Mouse (Mus musculus) neural tube, embryonic 11.5 days (tissue): ENCODE results near the gene Mybph. TPM values are rescaled to one million over a fixed set of nuclear protein-coding genes. Genes with fewer than 3 reads are reported as not detected.

ENCODE experiments used
- ATAC-seq: fragments of 200-750 bp; cut with Nextera tagmentation; 2 replicates; pipeline ENCODE4 v1.8.0; 2017; ENCODE audit warnings: moderate number of reproducible peaks, mild to moderate bottlenecking, moderate TSS enrichment, moderate library complexity; ENCODE audit not compliant: insufficient read depth, low FRiP score, low TSS enrichment
- DNase-seq: peaks from one replicate; pipeline ENCODE4 v3.0.0-alpha.2; 2015; ENCODE audit warnings: low spot score
- H3K27ac ChIP-seq: fragments of 300-500 bp; sonication (generic); 2 replicates; pipeline ENCODE4 v1.5.1; 2014; ENCODE audit warnings: low read depth, mild to moderate bottlenecking, low read length
- H3K27me3 ChIP-seq: fragments of 300-500 bp; sonication (generic); 2 replicates; pipeline ENCODE4 v1.6.1; 2014; ENCODE audit warnings: mild to moderate bottlenecking, low read length, mixed read lengths; ENCODE audit not compliant: control insufficient read depth, insufficient read depth
- H3K36me3 ChIP-seq: fragments of 300-500 bp; sonication (generic); 2 replicates; pipeline ENCODE4 v1.6.1; 2014; ENCODE audit warnings: mild to moderate bottlenecking, low read length, moderate library complexity, mixed read lengths; ENCODE audit not compliant: control insufficient read depth, insufficient read depth
- H3K4me1 ChIP-seq: fragments of 300-500 bp; sonication (generic); 2 replicates; pipeline ENCODE4 v1.6.1; 2014; ENCODE audit warnings: low read length, mixed read lengths; ENCODE audit not compliant: control insufficient read depth, insufficient read depth
- H3K4me2 ChIP-seq: fragments of 300-500 bp; sonication (generic); 2 replicates; pipeline ENCODE4 v1.6.1; 2014; ENCODE audit warnings: low read depth, mild to moderate bottlenecking, moderate library complexity
- H3K4me3 ChIP-seq: fragments of 300-500 bp; sonication (generic); 2 replicates; pipeline ENCODE4 v1.5.1; 2014; ENCODE audit warnings: low read depth, low read length
- H3K9ac ChIP-seq: fragments of 300-500 bp; sonication (generic); 2 replicates; pipeline ENCODE4 v1.6.1; 2014; ENCODE audit warnings: mild to moderate bottlenecking, low read length
- H3K9me3 ChIP-seq: fragments of 300-500 bp; sonication (generic); 2 replicates; pipeline ENCODE4 v1.6.1; 2016; ENCODE audit warnings: low read length; ENCODE audit not compliant: control insufficient read depth
- WGBS: fragments of 180-500 bp; shearing (Covaris S2); extraction: QIAGEN DNeasy Blood & Tissue Kit; methylation state at CpG from one replicate; pipeline ENCODE4 v1.1.7; 2014; 5-methylcytosine and 5-hydroxymethylcytosine counted together
- polyA plus RNA-seq: library from polyadenylated mRNA; unstranded; fragments of >200 nt; fragmentation: Nextera tagmentation; extraction: Ambion mirVana; gene quantifications from 2 replicates; pipeline ENCODE4 v1.2.1, GENCODE M21; 2014

Mybph gene
- polyA plus RNA-seq, 1 experiment from 2014 or later, result 17.7 TPM

DNA sequence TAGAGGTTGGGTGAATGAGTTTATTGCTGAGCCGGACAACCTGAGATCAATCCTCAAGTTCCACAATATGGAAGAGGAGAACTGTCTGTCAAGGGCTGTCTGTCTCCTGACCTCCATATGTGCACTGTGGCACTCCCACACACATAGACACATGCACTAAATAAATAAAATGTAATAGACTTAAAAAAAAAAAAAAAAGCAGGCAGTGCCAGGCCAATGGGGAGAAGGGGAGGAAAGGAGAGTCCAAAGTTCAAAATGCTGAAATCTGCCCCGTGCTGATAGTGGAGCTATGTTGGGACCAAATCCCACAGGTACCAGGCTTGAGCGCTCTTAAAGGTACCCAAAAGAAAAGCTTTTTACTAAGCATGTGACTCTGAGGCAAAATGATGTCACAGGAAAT lies 44.2 kb downstream of the Mybph start:
- peaks cover 4% of the 10 kb centered on the region; the same call in 1 of the 2 replicates for H3K4me1 ChIP-seq
- H3K4me3 ChIP-seq, result no peak overlapping the region
- ATAC-seq, result no peak
- H3K9me3 ChIP-seq, result no peaks in the 10 kb centered on the region
- DNase-seq, result no peak
- H3K27me3 ChIP-seq, result peaks cover 37% of the 10 kb centered on the region
- no peaks in the 10 kb centered on the region for H3K36me3 ChIP-seq
- 89% methylated on average over 3 of the region's 3 CpGs for WGBS
- H3K27ac ChIP-seq, result no peak overlapping the region
- H3K9ac ChIP-seq, result no peak overlapping the region
- no peak overlapping the region for H3K4me2 ChIP-seq

GRCm38 (mm10) chr1:134240701-134241100 lies 47.5 kb downstream of the Mybph start:
- Histone ChIP-seq H3K27me3 (peaks cover 9% of the 10 kb centered on the region), H3K9me3 (no peaks in the 10 kb centered on the region), H3K4me3 (no peak overlapping the region), H3K36me3 (no peaks in the 10 kb centered on the region), H3K27ac (no peak overlapping the region), H3K4me2 (no peak overlapping the region), H3K9ac (no peak overlapping the region), H3K4me1 (no peaks in the 10 kb centered on the region)
- 85% methylated on average over 9 of the region's 9 CpGs for WGBS
- DNase-seq (no peak), ATAC-seq (no peak)

- Histone ChIP-seq H3K9me3 (no peaks in the 10 kb centered on the region), H3K27me3 (peaks cover 3% of the 10 kb centered on the region)
- 75% methylated on average over 8 of the region's 8 CpGs for WGBS
Observed at GRCm38 (mm10) chr1:134241298-134241697, 48.0 kb downstream of the Mybph start.

GRCm38 (mm10) chr1:134242286-134242685 lies 49.0 kb downstream of the Mybph start:
- ATAC-seq (no peak), DNase-seq (no peak)
- Histone ChIP-seq H3K27ac (no peak overlapping the region), H3K4me2 (no peak overlapping the region), H3K36me3 (no peaks in the 10 kb centered on the region), H3K27me3 (no peaks in the 10 kb centered on the region), H3K9ac (no peak overlapping the region), H3K4me1 (no peaks in the 10 kb centered on the region), H3K4me3 (no peak overlapping the region), H3K9me3 (no peaks in the 10 kb centered on the region)
- 83% methylated on average over 2 of the region's 2 CpGs for WGBS

More at GRCm38 (mm10) chr1:134241298-134241697, 48.0 kb downstream of the Mybph start:
- no peak overlapping the region for H3K4me3 ChIP-seq
- DNase-seq, result no peak
- no peak for ATAC-seq
- no peaks in the 10 kb centered on the region for H3K4me1 ChIP-seq
- no peak overlapping the region for H3K9ac ChIP-seq
- H3K36me3 ChIP-seq, result no peaks in the 10 kb centered on the region
- H3K27ac ChIP-seq, result no peak overlapping the region
- no peak overlapping the region for H3K4me2 ChIP-seq

- Histone ChIP-seq H3K9ac (no peak overlapping the region), H3K27ac (no peak overlapping the region), H3K9me3 (no peaks in the 10 kb centered on the region), H3K4me1 (no peaks in the 10 kb centered on the region), H3K36me3 (no peaks in the 10 kb centered on the region), H3K27me3 (no peaks in the 10 kb centered on the region), H3K4me2 (no peak overlapping the region), H3K4me3 (no peak overlapping the region)
- DNase-seq (no peak), ATAC-seq (no peak)
- 78% methylated on average over 6 of the region's 6 CpGs for WGBS
Observed at GRCm38 (mm10) chr1:134243505-134243904, 50.3 kb downstream of the Mybph start.

- no peak overlapping the region for H3K9ac ChIP-seq
- H3K9me3 ChIP-seq, result no peaks in the 10 kb centered on the region
- no peaks in the 10 kb centered on the region for H3K27me3 ChIP-seq
- DNase-seq (peak; percentile 89), ATAC-seq (peak; percentile 69)
- no peaks in the 10 kb centered on the region for H3K4me1 ChIP-seq
- no peaks in the 10 kb centered on the region for H3K36me3 ChIP-seq
- no peak overlapping the region for H3K4me3 ChIP-seq
- WGBS, result 23% methylated on average over 35 of the region's 35 CpGs
- H3K27ac ChIP-seq, result no peak overlapping the region
- peak overlapping the region; percentile 26 for H3K4me2 ChIP-seq
Observed at GRCm38 (mm10) chr1:134243948-134244914, 51.0 kb downstream of the Mybph start.

- DNase-seq, result no peak
- H3K4me1 ChIP-seq, result no peaks in the 10 kb centered on the region
- H3K4me3 ChIP-seq, result no peak overlapping the region
- 71% methylated on average over 14 of the region's 14 CpGs for WGBS
- H3K27me3 ChIP-seq, result no peaks in the 10 kb centered on the region
- no peak overlapping the region for H3K27ac ChIP-seq
- H3K9me3 ChIP-seq, result no peaks in the 10 kb centered on the region
- no peaks in the 10 kb centered on the region for H3K36me3 ChIP-seq
- no peak; the same call in 1 of the 2 replicates for ATAC-seq
- H3K4me2 ChIP-seq, result no peak overlapping the region
- no peak overlapping the region for H3K9ac ChIP-seq
Observed at GRCm38 (mm10) chr1:134245004-134245717, 51.9 kb downstream of the Mybph start.

- DNase-seq (no peak), ATAC-seq (no peak)
- H3K4me3 ChIP-seq, result no peak overlapping the region
- no peak overlapping the region for H3K4me2 ChIP-seq
- no peaks in the 10 kb centered on the region for H3K36me3 ChIP-seq
- no peak overlapping the region for H3K27ac ChIP-seq
- H3K27me3 ChIP-seq, result no peaks in the 10 kb centered on the region
- WGBS, result 65% methylated on average over 4 of the region's 4 CpGs
- no peaks in the 10 kb centered on the region for H3K4me1 ChIP-seq
- no peaks in the 10 kb centered on the region for H3K9me3 ChIP-seq
- H3K9ac ChIP-seq, result no peak overlapping the region
Observed at GRCm38 (mm10) chr1:134246590-134246989, 53.3 kb downstream of the Mybph start.
